Mouse (Mus musculus) lung, postnatal 4 days (tissue): ENCODE data around the gene Aldh3a1.
A peak's percentile ranks its signal among the peaks of the same experiment; 100 is the strongest.
"Not testable (repeated sequence)": the region's sequence is repeated elsewhere in the genome, so short reads cannot be mapped to it uniquely, and the experiment has no call there.

Source experiments
- DNase-seq, 2 experiments: peaks; one replicate each; pipeline ENCODE4 v3.0.0; 2021

Aldh3a1 gene

GRCm38 (mm10) chr11:61207487-61208246 lies at the start of gene Aldh3a1:
Aldh3a1 (plus strand) TSS chr11:61207537.
- no peak for DNase-seq

GRCm38 (mm10) chr11:61158141-61158540 lies 49.2 kb upstream of the Aldh3a1 start:
- no peak for DNase-seq

- no peak for DNase-seq
These were observed 47.3 kb upstream of the Aldh3a1 start for GRCm38 (mm10) chr11:61159796-61160732.

GRCm38 (mm10) chr11:61161121-61161520 lies 46.2 kb upstream of the Aldh3a1 start:
- DNase-seq = no peak

- no peak for DNase-seq
These were observed 44.6 kb upstream of the Aldh3a1 start for GRCm38 (mm10) chr11:61162776-61163175.

GRCm38 (mm10) chr11:61163341-61163740 lies 44.0 kb upstream of the Aldh3a1 start:
- no peak for DNase-seq

GRCm38 (mm10) chr11:61164366-61164765 lies 43.0 kb upstream of the Aldh3a1 start:
- no peak for DNase-seq

GRCm38 (mm10) chr11:61164881-61165280 lies 42.5 kb upstream of the Aldh3a1 start:
- no peak for DNase-seq

- no peak for DNase-seq
These were observed 37.2 kb upstream of the Aldh3a1 start for GRCm38 (mm10) chr11:61170184-61170583.

- not testable (repeated sequence) for DNase-seq
These were observed 33.9 kb upstream of the Aldh3a1 start for GRCm38 (mm10) chr11:61173477-61173876.

GRCm38 (mm10) chr11:61174291-61174820 lies 33.0 kb upstream of the Aldh3a1 start:
- peak; percentile 78 to 79 for DNase-seq

GRCm38 (mm10) chr11:61174821-61175658 lies 32.3 kb upstream of the Aldh3a1 start, which contains the start of gene Usp22:
Usp22 (minus strand) TSS chr11:61175055.
- DNase-seq = peak; percentile 99 to 100

- DNase-seq = no peak
These were observed 31.6 kb upstream of the Aldh3a1 start for GRCm38 (mm10) chr11:61175778-61176177.

- DNase-seq = no peak
These were observed 31.0 kb upstream of the Aldh3a1 start for GRCm38 (mm10) chr11:61176321-61176720.

- DNase-seq = no peak
These were observed 27.0 kb upstream of the Aldh3a1 start for GRCm38 (mm10) chr11:61180361-61180760.

- no peak for DNase-seq
These were observed 25.7 kb upstream of the Aldh3a1 start for GRCm38 (mm10) chr11:61181624-61182023.

GRCm38 (mm10) chr11:61183820-61184219 lies 23.5 kb upstream of the Aldh3a1 start:
- DNase-seq = no peak

GRCm38 (mm10) chr11:61190776-61191175 lies 16.6 kb upstream of the Aldh3a1 start:
- DNase-seq = no peak

GRCm38 (mm10) chr11:61192123-61192522 lies 15.2 kb upstream of the Aldh3a1 start:
- not testable (repeated sequence) for DNase-seq

GRCm38 (mm10) chr11:61192779-61193178 lies 14.6 kb upstream of the Aldh3a1 start:
- DNase-seq = no peak

- peak; percentile 77 to 88 for DNase-seq
These were observed 13.9 kb upstream of the Aldh3a1 start for GRCm38 (mm10) chr11:61193392-61193791.

- DNase-seq = peak in 1 of 2 experiments; percentile 45
These were observed 10.6 kb upstream of the Aldh3a1 start for GRCm38 (mm10) chr11:61196616-61197353.
